Mouse (Mus musculus) liver, embryonic 14.5 days (tissue): Measurements from ENCODE around the gene Eddm3b.

Experiments used
- CTCF ChIP-seq: IDR thresholded peaks from 2 replicates; pipeline ENCODE4 v1.5.1; 2016; ENCODE audit warnings: antibody characterized with exemption, low read depth, control low read depth
- EP300 ChIP-seq: IDR thresholded peaks from 2 replicates; pipeline ENCODE4 v1.6.1; 2016; ENCODE audit warnings: antibody characterized with exemption, low read depth

DNA sequence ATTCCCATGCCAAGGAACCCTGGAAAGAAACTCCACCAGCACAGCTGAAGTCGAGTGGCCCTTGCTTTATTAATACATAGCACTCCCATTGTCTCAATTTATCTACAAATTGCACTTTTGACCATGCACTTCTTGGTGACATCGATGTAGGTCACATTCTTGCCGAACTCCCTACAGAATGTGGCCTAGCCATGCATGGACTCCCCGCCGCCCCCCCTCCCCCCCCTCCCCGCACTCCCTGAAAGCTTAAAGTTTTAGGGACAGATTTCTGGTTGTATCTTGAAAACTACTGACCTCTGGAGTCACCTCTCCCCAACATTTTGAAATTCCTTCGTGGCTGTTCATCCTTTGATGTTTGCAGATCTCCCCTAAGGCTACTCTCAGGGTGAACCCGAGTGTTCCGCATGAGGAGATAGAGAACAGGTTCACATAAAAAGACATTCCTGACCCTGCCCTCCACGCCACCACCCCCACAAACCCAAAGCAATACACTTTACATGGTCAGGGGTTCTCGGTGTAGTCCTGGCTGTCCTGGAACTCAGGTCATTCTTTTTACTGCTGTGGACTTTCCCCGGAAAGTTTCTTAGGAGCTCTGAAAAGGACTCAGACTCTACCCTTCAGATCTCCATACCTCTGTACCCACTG, at the start of gene Eddm3b:
- no peak for TF ChIP-seq EP300
- TF ChIP-seq CTCF, result no peak
